Mouse (Mus musculus) hindbrain, postnatal 0 days (tissue): Measurements from ENCODE around the gene 3830406C13Rik. TPM values are rescaled to one million over a fixed set of nuclear protein-coding genes. Genes with fewer than 3 reads are reported as not detected.
"Not testable (repeated sequence)": the region's sequence is repeated elsewhere in the genome, so short reads cannot be mapped to it uniquely, and the experiment has no call there.

ENCODE experiments used
- ATAC-seq: fragments of 200-750 bp; cut with Nextera tagmentation; 2 replicates; pipeline ENCODE4 v1.8.0; 2017; ENCODE audit warnings: mild to moderate bottlenecking, moderate TSS enrichment, moderate library complexity
- DNase-seq: peaks from one replicate; pipeline ENCODE4 v3.0.0-alpha.2; 2015; ENCODE audit warnings: low spot score
- H3K27ac ChIP-seq: fragments of 300-500 bp; sonication (generic); 2 replicates; pipeline ENCODE4 v1.5.1; 2014; ENCODE audit warnings: mild to moderate bottlenecking
- H3K27me3 ChIP-seq: fragments of 300-500 bp; sonication (generic); 2 replicates; pipeline ENCODE4 v1.6.1; 2014; ENCODE audit warnings: low read length, mixed read lengths; ENCODE audit not compliant: insufficient read depth
- H3K36me3 ChIP-seq: fragments of 300-500 bp; sonication (generic); 2 replicates; pipeline ENCODE4 v1.6.1; 2014; ENCODE audit warnings: low read length, mixed read lengths; ENCODE audit not compliant: insufficient read depth
- H3K4me1 ChIP-seq: fragments of 300-500 bp; sonication (generic); 2 replicates; pipeline ENCODE4 v1.6.1; 2014; ENCODE audit warnings: antibody characterized with exemption, low read length, mixed read lengths; ENCODE audit not compliant: insufficient read depth
- H3K4me2 ChIP-seq: fragments of 300-500 bp; sonication (generic); 2 replicates; pipeline ENCODE4 v1.6.1; 2014; ENCODE audit warnings: low read depth, mild to moderate bottlenecking, low read length, moderate library complexity, mixed read lengths
- H3K4me3 ChIP-seq: fragments of 300-500 bp; sonication (generic); 2 replicates; pipeline ENCODE4 v1.5.1; 2014; ENCODE audit warnings: low read length
- H3K9ac ChIP-seq: fragments of 300-500 bp; sonication (generic); replicated peaks from 2 replicates; pipeline ENCODE4 v1.6.1; 2014; ENCODE audit warnings: mild to moderate bottlenecking, low read length, moderate library complexity, mixed read lengths
- H3K9me3 ChIP-seq: fragments of 300-500 bp; sonication (generic); 2 replicates; pipeline ENCODE4 v1.6.1; 2016; ENCODE audit warnings: low read length, mixed read lengths
- CTCF ChIP-seq: IDR thresholded peaks from 2 replicates; pipeline ENCODE4 v1.5.1; 2016; ENCODE audit warnings: antibody characterized with exemption, control low read depth, low read depth
- WGBS: fragments of 180-500 bp; shearing (Covaris S2); extraction: QIAGEN DNeasy Blood & Tissue Kit; methylation state at CpG from one replicate; pipeline ENCODE4 v1.1.7; 2014; 5-methylcytosine and 5-hydroxymethylcytosine counted together
- polyA plus RNA-seq: library from polyadenylated mRNA; unstranded; fragments of >200 nt; fragmentation: Nextera tagmentation; extraction: Ambion mirVana; gene quantifications from 2 replicates; pipeline ENCODE4 v1.2.1, GENCODE M21; 2015
- total RNA-seq: library from RNA; depleted of rRNA; stranded (reverse); fragments of >200 nt; gene quantifications from 2 replicates; pipeline ENCODE4 v1.2.3, GENCODE M21; 2014; rRNA removed

The 3830406C13Rik gene
- total RNA-seq (15.3 and 20.7 TPM in 2 replicates), polyA plus RNA-seq (39.3 and 42.0 TPM in 2 replicates)

DNA sequence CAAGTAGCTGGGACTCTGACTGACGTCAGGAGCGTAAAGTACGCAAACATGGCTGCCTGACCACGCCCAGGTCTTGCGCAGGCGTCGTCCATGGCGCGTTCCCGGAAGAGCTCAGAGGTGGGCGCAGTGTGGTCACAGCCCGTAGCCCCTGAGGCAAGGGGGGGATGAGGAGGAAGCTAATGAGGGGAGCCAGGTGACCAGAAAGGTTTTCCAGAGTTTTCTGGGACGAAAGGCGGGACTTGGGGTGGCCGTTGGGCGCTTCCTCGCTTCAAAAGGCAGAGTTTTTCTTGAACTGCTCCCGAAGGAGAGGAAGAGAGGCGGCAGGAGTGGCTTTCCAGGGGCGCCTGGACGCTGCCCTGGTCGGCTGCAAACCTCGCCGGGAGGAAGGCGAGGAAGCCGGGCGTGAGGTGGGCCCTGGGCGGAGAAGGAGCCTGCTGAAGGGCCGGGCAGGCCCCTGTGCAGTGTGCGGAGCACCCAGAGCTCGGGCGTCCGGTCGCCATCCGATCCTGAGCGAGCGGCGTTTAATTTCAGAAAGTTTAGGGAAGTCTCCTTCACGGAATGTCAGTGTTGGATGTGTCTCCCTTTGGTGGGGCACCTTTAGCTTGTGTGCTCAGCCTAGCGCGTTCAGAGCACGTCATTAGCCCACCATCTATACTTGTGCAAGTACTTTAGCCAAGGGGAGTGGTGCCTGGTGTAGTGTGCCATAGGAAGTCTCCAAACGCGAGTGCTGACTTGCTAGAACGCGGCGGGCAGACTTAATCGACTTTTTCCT is at the start of gene 3830406C13Rik:
3830406C13Rik (plus strand) TSS at position 33 of the 772 bp plus-strand sequence.
- Histone ChIP-seq H3K9ac (peak within 1 kb of the TSS; percentile 80), H3K9me3 (no peaks in the 10 kb centered on the region), H3K27ac (peak within 1 kb of the TSS; percentile 89), H3K4me3 (peak within 1 kb of the TSS; percentile 90), H3K4me2 (peak within 1 kb of the TSS; percentile 62), H3K27me3 (no peaks in the 10 kb centered on the region), H3K4me1 (no peaks in the 10 kb centered on the region), H3K36me3 (no peaks in the 10 kb centered on the region)
- TF ChIP-seq CTCF: peak; percentile 38
- peak; percentile 99 for ATAC-seq
- peak; percentile 94 for DNase-seq
- WGBS: 1% methylated on average over 48 of the region's 48 CpGs

GRCm38 (mm10) chr14:12243726-12244125 is 40.2 kb upstream of the 3830406C13Rik start:
- no peak overlapping the region for H3K9ac ChIP-seq
- H3K4me3 ChIP-seq: no peak overlapping the region
- TF ChIP-seq CTCF: no peak
- peaks cover 10% of the 10 kb centered on the region; the same call in 1 of the 2 replicates for H3K36me3 ChIP-seq
- DNase-seq (no peak), ATAC-seq (no peak)
- H3K4me2 ChIP-seq: no peak overlapping the region
- H3K9me3 ChIP-seq: no peaks in the 10 kb centered on the region
- H3K27me3 ChIP-seq: no peaks in the 10 kb centered on the region
- no peak overlapping the region for H3K27ac ChIP-seq
- H3K4me1 ChIP-seq: no peaks in the 10 kb centered on the region
- WGBS: 80% methylated on average over 4 of the region's 4 CpGs

GRCm38 (mm10) chr14:12276031-12276430 is 7.9 kb upstream of the 3830406C13Rik start:
- no peak overlapping the region for H3K4me3 ChIP-seq
- H3K9me3 ChIP-seq: no peaks in the 10 kb centered on the region
- no peak for DNase-seq
- TF ChIP-seq CTCF: no peak
- no peaks in the 10 kb centered on the region for H3K36me3 ChIP-seq
- H3K4me2 ChIP-seq: no peak overlapping the region
- WGBS: 66% methylated on average over 3 of the region's 3 CpGs
- no peak for ATAC-seq
- no peak overlapping the region for H3K27ac ChIP-seq
- H3K9ac ChIP-seq: no peak overlapping the region
- no peaks in the 10 kb centered on the region for H3K4me1 ChIP-seq
- no peaks in the 10 kb centered on the region for H3K27me3 ChIP-seq

DNA sequence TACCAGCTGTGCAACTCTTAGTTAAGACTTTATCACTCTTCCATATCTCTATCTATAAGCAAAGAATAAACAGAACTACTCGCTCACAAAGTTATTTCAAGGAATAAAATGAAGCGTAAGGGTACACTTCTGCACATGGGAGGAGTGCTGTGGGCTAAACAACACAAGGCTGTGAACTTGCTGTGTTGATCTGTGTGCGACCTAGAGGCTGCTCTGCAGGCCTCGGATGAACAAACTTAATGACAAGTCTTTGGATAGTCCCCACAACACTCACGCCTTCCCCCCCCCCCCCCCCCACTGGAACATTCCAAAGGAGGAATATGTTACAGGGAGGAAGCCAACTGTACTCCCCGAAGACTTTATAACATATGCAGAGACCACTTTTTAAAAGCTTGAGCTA is 332 bp upstream of the 3830406C13Rik start, which contains the start of gene Gm49355:
Gm49355 (plus strand) TSS at position 336 of the 400 bp plus-strand sequence.
- no peak for TF ChIP-seq CTCF

DNA sequence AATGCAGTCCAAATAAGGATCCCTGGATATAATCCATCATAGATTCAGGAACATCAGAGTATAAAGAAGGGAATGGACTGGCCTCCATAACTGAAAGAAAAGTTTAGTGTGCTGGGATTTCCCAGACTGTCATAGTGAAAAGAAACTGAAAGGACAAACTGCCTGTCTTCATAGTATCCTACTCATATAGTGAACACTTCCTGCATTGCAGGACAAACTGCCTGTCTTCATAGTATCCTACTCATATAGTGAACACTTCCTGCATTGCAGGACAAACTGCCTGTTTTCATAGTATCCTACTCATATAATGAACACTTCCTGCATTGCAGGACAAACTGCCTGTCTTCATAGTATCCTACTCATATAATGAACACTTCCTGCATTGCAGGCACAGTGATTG is 5.8 kb downstream of the 3830406C13Rik start:
- ATAC-seq, H3K9ac ChIP-seq, H3K27me3 ChIP-seq, H3K4me3 ChIP-seq, H3K27ac ChIP-seq, DNase-seq, H3K9me3 ChIP-seq, H3K4me2 ChIP-seq, H3K4me1 ChIP-seq, H3K36me3 ChIP-seq: not testable (repeated sequence)

More for the DNA sequence above, 332 bp upstream of the 3830406C13Rik start, which contains the start of gene Gm49355:
- 80% methylated on average over 6 of the region's 6 CpGs for WGBS
- peak within 1 kb of the TSS; percentile 89 for H3K27ac ChIP-seq
- peak within 1 kb of the TSS; percentile 80 for H3K9ac ChIP-seq
- H3K36me3 ChIP-seq: no peaks in the 10 kb centered on the region
- peak within 1 kb of the TSS; percentile 62 for H3K4me2 ChIP-seq
- no peaks in the 10 kb centered on the region for H3K9me3 ChIP-seq
- peak; percentile 18 for ATAC-seq
- H3K4me3 ChIP-seq: peak within 1 kb of the TSS; percentile 90
- no peak for DNase-seq
- no peaks in the 10 kb centered on the region for H3K4me1 ChIP-seq
- no peaks in the 10 kb centered on the region for H3K27me3 ChIP-seq

- Histone ChIP-seq H3K27me3 (no peaks in the 10 kb centered on the region), H3K27ac (no peak overlapping the region), H3K9ac (no peak overlapping the region), H3K4me2 (no peak overlapping the region), H3K4me1 (no peaks in the 10 kb centered on the region), H3K36me3 (no peaks in the 10 kb centered on the region; the same call in 1 of the 2 replicates), H3K4me3 (no peak overlapping the region), H3K9me3 (no peaks in the 10 kb centered on the region)
- no peak for TF ChIP-seq CTCF
- ATAC-seq: no peak
- 87% methylated on average over 7 of the region's 7 CpGs for WGBS
- no peak for DNase-seq
Measured at GRCm38 (mm10) chr14:12296391-12296790, 12.4 kb downstream of the 3830406C13Rik start.

DNA sequence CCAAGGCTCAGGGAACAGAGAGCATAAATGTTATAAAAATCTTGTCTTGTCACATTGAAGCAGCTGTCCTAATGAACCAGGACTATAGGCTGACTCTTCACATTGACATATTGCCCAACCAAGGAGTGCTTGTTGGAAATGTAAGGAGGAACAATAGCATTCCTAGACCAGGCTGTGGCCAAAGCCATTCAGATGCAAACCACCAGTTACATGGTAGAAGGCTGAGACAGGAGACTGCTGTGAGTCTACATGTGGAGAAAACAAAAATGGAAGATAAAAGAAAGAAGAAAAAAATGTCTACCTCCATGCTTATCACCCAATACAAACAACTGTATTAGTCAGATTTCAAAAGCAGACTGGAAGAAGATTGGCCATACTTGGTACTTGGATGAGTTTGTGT is 15.2 kb downstream of the 3830406C13Rik start:
- no peaks in the 10 kb centered on the region for H3K4me1 ChIP-seq
- H3K9me3 ChIP-seq: no peaks in the 10 kb centered on the region
- no peak for TF ChIP-seq CTCF
- H3K36me3 ChIP-seq: no peaks in the 10 kb centered on the region; the same call in 1 of the 2 replicates
- no peak overlapping the region for H3K27ac ChIP-seq
- no peaks in the 10 kb centered on the region for H3K27me3 ChIP-seq
- ATAC-seq (no peak), DNase-seq (no peak)
- no peak overlapping the region for H3K9ac ChIP-seq
- H3K4me3 ChIP-seq: no peak overlapping the region
- no peak overlapping the region for H3K4me2 ChIP-seq
